Mouse (Mus musculus): ENCODE measurements around the gene AC134908.4.

AC134908.4 gene

DNA sequence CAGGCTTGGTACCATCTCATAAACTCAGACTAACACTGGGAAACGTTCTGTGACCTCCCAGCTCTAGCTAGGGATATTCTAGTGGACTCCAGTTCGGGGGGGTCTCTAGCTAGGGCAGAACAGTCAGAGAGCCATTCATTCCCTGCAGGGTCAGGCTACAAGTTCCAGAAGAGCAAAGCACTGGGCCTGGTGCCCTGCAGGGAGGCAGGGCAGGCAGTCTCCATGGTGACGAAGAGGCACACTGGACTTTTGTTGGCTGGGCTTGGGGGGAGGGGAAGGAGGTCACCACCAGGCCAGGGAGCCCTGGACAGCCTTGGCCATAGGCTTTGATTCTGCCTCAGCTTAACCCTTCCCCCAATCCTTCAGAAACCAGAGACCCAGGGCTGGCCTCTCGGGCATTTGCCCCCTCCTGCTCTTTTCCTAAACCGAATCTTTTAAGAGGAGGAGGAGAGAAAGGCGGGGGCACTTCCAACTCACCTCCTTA lies at the start of gene AC134908.4:
AC134908.4 (minus strand) TSS at position 51 of the 484 bp plus-strand sequence.
- DNase-seq (ENCODE audit: low spot score in 2 of 2): no peak

DNA sequence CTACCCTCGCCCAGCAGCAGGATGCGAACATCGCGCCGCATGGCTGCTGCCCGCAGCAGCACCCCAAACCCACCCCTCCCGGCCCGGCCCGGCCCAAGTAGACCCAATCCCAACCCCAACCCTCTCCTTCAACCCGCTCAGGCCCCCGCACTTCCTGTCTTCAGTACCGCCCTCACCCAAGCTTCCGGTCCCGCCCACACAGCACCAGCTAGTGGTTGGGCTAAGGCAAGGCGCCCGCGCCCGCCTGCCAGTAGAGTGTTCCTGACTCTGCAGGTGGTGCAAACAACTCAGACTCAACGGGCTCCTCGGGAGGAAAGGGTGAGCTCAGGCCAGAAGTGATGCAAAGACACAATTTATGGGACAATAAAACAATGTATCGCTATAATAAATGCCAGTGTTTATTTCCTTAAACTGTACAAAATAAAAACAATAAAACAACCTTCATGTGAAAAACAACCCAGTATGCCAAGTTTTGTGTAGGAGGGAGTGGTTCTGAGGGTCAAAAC lies 49.0 kb upstream of the AC134908.4 start, which contains the start of gene Rhot2:
Rhot2 (minus strand) TSS at position 456 of the 506 bp plus-strand sequence.
- DNase-seq (ENCODE audit: low spot score in 2 of 2): peak; percentile 91 to 97

DNA sequence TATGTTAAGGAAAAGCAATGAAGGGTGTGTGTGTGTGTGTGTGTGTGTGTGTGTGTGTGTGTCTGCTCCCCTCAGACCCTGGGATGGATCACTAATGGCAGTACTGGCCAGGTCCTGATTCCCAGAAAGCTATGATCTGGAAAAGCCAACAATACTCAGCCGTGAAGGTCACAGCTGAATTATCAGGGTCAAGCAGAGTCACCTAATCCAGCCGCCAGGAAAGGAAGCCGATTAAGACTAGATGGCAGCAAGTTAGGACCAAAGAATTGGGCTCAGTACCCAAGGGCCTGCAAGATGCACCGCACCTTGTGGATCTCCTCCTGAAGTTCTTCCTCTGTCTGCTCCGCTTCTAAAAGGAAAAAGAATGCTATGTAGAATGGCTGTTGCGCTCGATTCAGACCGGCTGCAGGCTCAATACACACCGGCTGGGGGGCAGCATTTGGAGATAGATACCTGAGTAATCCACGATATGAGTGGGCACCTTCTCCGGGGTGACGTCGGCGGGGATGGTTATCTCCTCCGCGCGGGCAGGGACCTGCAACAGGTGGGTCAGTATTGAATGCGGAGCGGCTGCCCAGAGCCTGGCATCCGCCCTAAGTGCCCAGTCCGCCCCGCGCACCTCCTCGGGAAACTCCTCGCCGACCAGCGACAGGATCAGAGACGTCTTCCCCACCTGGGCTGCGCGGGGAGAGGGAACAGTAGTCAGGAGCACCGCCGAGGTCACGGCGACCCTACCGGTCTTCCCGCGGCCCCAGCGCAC lies 48.4 kb upstream of the AC134908.4 start:
- no peak for DNase-seq (ENCODE audit: low spot score in 2 of 2)

DNA sequence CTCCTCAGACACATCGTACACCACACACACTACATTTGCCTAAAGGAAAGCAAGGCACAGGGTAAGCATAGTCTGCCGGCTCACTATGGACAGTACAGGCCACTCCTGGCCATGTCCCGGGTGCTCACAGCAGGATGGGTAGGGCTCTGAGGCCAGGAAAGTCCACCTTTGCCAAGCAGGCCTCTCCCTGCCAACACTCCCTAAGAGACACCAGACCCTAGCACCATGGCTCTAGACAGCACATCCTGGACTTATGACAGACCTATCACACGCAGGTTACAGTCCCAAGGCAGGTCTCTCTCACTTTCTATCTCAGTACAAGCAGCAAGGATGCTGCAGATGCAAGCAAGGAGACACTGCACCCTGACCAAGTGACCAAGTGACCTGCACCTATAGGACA lies 47.7 kb upstream of the AC134908.4 start:
- no peak for DNase-seq (ENCODE audit: low spot score in 2 of 2)

DNA sequence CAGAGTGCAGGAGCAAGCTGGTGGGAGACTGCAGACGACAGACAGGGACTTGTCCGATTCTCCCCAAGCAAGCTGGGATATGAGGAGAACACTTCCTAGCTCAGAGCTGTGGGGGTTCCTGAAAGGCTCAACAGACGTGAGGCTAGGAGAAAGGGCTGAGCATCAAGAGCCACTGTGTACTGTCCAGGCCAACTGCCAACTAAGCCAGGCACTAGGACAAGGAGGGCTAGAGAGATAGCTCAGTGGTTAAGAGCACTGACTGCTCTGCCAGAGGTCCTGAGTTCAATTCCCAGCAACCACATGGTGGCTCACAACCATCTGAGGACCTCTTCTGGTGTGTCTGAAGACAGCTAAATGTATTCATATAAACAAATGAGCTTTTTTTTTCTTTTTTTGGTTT lies 47.0 kb upstream of the AC134908.4 start:
- DNase-seq (ENCODE audit: low spot score in 2 of 2): no peak

DNA sequence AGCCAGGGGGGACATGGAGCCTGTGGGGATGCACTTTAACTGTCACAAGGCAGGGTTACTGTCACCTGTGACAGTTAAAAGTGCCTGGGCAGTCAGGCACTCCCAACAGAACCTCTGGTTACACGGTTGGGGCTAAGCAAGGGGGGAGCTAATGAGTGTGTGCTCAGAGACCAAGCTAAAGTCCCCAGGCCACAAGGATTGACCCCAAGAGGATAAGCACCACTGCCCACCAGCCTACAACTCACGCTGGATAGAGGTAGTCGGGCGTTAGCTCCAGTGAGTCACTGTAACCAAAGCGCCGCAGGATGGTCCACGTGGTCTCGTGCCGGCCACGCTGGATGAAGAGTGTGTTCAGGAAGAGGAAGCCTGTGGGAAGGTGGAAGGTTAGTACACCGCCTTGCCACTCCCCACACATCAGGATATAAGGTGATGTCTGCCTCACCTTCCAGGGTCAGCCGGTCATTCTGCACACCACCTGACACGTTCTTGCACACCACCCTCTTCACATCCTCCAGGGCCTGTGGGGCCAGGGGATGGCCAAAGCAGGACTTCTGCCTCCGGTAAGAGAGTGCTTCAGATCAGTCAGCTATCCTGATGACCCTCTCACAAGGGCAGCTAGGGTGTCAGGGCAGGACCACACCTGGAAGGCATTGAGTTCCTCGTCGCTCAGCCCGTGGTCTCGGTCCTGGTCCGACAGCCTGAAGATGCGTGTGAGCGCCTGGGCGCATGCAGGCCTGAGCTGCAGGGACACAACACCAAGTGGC lies 45.8 kb upstream of the AC134908.4 start, which contains the start of gene Gm20683:
Gm20683 (minus strand) TSS at position 647 of the 764 bp plus-strand sequence.
- no peak for DNase-seq (ENCODE audit: low spot score in 2 of 2)

DNA sequence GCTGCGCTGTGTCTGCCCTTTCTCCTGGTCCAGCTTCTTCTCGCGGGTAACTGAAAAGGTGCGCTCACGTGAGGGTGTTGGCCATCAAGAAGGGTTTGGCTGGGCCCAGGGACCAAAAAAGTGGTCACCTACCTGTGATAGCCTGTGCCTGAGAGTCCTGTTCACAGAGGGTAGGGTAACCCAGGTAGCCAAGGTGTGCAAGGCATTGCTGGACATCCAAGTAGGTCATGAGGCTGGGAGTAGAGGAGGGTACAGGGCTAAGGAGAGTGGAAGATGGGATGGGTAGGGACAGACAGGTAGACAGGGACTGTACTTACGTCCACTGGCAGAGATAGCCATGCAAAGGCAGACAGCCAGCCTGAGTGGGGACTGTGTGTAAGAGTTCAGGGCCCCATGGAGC lies 45.1 kb upstream of the AC134908.4 start:
- no peak for DNase-seq (ENCODE audit: low spot score in 2 of 2)

DNA sequence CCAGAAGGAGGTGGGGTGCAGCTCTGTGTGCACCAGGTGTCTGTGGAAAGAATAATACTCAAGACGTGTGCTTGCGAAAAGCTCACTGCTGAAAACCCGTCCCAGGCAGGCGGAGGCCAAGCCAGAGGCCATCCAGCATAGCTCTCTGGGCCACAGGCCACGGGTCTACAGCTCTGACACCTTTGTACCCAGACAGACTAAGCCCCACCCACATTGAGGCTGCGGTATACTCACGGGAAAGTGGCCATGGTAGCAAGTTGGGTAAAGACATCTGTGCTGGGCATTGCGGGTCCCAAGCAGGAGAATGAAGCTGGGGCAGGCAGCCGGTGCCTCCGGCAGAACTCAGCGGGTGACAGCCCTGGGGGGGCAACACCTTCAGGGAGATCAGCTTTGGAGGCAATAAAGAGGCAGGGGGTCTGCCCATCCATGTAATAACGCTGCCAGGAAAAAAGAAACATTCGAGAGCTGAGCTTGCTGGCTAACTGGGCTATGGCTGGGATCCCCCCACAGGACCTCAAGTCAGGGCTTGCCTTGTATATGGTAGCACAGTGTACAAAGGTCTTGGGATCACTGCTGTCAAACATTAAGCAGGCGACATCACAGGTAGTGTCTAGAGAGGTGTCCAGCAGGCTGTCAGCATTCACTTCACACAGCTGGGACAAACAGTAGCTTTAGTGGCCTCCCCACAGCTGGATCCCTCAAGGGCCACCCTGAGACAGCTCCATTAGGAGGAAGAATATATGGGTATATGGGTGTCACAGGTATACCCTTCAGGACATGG lies 44.2 kb upstream of the AC134908.4 start:
- DNase-seq (ENCODE audit: low spot score in 2 of 2): no peak

DNA sequence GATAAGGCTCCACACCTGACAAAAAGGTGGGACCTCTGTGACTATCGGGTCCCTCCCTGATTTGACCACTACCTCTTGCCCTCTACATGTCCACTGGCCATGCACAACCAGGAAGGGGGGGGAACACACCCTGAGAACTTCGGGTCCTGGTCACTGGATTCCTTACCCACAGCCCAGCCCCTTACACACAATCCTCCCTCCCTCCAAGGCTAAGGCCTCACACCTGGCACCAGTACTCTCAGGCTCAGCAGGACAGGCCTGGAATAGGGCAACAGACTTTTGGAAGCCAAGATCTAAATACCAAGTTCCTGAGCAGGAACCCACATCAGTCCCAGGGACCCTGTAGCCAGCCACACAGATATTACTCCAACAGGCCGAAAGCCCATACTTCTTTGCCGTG lies 43.4 kb upstream of the AC134908.4 start:
- no peak for DNase-seq (ENCODE audit: low spot score in 2 of 2)

DNA sequence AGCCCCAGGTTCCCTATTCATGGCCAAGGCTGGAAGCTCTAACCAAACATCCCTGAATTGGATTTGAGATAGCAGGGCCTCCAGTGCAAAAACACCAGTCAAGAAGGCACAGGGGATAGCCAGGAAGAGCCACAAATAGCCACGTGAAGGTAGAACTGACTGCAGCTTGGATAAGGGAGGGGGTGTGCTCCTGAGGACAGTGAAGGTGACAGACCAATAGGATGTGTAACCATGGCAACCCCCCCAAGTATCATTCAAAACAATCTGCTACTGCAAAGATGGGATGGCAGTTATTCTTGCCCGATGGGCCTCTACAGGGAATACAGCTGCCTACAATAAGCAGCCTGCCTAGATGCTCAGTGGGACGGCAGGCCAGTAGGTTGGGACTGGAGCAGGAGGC lies 42.1 kb upstream of the AC134908.4 start:
- no peak for DNase-seq (ENCODE audit: low spot score in 2 of 2)

DNA sequence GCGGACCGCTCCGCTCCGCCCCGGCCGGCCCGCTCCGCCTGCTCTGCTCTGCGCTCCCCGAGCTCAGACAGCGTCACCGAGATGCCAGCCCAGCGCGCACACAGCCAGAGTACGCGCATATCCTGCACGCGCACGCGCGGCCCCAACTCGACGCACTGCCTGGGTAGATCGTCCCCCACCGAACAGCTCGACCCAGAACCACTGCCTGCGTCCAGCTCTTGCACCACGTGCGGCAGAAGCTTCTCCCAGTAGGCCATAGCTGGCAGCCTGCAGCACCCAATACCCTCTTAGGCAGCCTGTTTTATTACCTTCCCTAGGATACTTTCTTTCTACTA lies 41.6 kb upstream of the AC134908.4 start, which contains the start of gene Rhbdl1:
Rhbdl1 (minus strand) TSS at position 220 of the 335 bp plus-strand sequence.
- DNase-seq (ENCODE audit: low spot score in 2 of 2): peak in 1 of 2 experiments; percentile 79

DNA sequence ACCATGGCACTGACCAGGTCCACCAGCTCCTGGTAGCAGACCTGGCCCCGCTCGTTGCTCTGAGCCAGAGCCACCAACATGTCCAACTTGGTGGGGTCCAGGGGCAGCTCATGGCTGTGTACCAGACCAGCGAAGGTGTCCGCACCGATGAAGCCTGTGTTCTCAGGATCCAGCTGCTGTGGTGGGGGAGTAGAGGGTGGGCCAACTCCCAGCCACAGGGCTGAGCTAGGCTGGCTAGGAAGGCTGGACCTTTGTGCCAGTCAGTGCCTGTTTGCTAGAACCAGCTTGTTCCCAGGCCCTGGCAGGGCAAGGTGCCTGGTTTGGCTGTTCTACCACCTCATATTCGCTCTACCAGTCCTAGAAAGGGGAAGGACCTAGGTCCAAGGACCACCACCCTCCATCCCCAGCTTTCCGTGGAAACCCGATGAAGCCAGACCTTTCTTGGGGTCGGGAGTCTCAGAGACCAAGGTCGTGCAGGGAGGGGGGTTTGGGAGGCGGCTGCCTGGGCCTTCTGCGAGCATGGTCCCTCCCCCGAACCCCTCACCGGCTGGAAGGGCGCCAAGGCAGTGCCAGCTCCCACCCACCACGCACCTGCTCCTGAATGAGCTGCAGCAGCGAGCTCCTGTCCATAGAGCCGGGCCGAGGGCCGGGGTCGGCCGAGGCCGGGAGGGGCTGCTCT lies 41.1 kb upstream of the AC134908.4 start:
- DNase-seq (ENCODE audit: low spot score in 2 of 2): peak in 1 of 2 experiments; percentile 62

DNA sequence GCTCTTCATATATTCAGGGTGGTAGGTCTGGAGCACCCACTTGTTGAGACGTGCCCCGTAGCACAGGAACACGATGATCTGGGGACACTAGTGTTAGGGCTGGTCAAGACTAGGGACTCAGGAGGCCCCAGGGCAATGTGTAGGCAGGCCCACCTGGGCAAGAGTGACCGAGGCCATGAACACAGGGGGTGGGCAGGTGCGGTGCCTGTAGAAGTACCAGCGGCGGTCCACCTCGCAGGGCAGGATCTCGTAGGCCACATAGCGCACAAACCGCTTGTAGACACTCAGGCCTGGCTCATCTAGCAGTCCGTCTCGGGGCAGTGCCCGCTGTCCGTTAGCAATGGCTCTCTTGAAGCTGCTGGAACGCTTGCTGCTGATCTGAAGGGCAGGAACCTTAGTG lies 40.4 kb upstream of the AC134908.4 start:
- DNase-seq (ENCODE audit: low spot score in 2 of 2): no peak

DNA sequence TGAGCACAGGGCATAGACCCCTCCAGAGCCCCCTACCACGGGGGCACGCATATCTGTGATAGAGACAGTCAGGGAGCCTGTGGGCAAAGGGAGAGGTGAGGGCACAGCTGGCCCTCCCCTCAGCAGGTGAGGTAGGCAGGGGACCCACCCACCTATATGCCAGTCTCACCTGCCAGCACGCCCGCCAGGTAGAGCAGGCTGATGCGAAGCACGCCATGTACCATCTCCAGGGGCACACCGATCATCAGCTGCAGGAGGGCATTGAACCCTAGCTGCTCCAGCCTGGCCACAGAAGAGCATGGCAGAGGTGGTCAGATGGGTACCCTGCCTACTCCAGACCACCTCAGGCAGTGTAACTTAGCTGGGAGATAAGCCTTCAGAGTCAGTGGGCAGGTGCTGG lies 39.8 kb upstream of the AC134908.4 start:
- no peak for DNase-seq (ENCODE audit: low spot score in 2 of 2)

DNA sequence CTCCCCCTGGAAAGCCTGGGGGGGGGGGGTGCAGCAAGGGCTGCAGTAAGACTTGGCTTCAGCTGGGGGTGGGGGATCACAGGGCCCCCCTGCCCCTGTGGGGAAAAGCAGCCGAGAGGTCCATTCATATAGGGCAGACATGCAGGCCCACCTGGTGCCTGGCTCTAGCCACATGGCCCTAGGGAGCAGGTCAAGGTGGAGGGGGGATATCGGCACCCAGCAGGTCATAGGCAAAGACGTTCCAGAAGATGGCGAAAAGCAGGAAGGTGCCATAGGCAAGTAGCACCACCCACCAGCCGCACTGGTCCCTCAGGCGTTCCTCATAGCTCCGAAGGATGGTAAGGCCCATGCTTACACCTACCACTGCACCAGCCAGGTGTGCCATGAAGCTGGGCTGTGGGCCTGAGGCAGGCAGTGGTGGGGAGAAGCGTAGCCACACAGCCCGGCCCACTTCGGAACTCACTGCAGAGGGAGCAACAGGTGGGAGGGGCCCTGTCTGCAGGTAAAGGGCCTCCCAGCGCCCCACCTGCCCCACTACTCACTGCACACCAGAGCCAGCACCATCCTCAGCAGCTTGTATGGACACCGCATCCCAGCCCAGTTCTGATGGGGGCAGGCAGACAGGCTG lies 39.2 kb upstream of the AC134908.4 start:
- no peak for DNase-seq (ENCODE audit: low spot score in 2 of 2)

DNA sequence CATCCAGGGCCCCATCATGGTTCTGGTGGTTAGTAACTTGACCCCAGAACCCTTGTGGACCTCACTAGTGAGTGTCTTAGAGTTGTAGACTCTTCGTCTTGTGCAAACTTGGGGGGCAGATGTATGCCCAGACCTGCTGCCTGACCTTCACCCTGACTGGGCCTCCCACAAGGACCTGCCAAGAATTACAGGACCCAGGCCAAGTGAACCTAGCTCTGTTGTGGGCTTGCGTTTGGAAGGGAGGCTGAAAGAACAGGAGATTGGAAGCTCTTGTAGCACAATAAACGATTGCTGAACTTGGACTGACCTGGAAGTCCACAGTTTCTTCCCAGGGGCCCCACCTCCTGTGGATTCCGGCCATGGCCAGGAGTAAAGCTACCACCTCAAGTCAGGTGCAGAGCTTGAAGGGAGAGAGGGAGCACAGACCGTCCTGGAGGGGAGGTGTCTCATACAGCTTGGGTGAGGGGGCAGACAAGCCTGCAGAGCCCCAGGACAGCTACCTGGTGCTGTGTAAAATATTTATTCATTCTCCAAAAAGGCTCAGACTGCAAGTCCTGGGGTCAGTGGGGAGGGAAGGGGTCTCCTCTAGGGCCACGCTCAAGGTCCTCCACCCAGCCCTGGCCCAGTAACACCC lies 38.6 kb upstream of the AC134908.4 start:
- no peak for DNase-seq (ENCODE audit: low spot score in 2 of 2)

DNA sequence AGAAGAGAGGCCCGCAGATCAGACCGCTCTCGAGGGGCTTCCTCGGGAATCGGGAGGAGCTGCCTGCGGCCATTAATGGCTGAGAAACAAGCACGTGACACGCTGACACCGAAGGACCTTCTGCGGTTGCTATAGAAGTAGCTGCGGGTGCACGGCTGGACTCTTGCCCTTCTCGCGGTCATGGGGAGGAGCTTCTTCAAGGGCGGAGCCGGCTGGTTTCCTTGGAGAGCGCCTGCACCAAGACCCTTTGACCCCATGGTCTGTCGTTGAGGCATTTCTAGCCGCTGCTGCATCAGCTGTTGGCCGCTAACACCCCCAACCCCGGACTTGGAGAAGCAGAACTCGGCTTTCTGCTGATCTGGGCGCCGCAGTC lies 37.8 kb upstream of the AC134908.4 start, which contains the start of gene Stub1:
Stub1 (minus strand) TSS at position 114 of the 373 bp plus-strand sequence.
- DNase-seq (ENCODE audit: low spot score in 2 of 2): peak; percentile 83 to 93

DNA sequence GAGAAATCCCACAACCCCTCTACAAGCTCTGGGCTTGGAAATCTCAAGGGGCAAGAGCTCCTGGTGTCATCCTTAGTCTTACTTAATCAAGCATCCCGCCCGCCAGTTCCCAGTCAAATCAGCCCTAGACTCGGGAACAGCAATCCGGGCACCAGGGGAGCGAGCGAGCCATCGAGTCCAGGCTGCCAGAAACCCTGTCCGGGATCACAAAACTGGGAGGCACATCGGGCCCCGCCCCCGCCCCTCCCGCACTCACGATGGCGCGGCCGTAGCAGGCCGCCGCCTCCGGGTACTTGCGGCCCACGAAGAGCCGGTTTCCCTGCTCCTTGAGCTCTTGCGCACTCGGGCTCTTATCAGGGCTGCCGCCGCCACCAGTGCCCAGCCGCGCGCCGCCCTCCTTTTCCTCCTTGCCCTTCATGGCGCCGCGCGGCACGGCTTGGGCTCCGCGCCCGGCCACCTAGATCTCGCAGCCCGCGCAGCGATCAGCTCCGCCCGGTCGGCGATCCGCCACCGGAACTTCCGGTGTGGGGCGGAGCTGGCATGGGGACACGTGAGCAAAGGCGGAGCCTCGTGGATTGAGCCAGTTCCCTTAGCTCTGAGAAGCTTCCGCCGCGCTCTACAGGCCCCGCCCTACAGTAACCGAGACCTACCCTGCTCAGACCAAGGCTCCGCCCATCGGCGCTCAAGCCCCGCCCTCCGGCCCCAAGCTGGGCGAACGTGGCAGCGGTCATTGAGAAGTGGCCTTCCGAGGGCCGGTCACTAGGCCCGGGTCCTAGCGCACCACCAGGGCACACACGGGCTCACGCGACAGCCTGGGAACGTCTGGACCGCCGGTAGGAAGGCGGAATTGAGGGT lies 37.2 kb upstream of the AC134908.4 start:
- peak; percentile 99 for DNase-seq (ENCODE audit: low spot score in 2 of 2)

All from urinary bladder, postnatal 36 days (tissue).